Mouse (Mus musculus) colon, adult 2 months (tissue): Measurements from ENCODE around the gene Folr2. TPM values are rescaled to one million over a fixed set of nuclear protein-coding genes. Genes with fewer than 3 reads are reported as not detected.

ENCODE experiments used
- polyA plus RNA-seq: library from polyadenylated mRNA; depleted of rRNA; stranded (reverse); fragments of >200 nt; gene quantifications from 2 replicates; pipeline ENCODE4 v1.2.3, GENCODE M21; 2012; rRNA removed

The Folr2 gene
- 10.6 and 14.3 TPM in 2 replicates for polyA plus RNA-seq

GRCm38 (mm10) chr7:101857094-101857493 is at the start of gene Folr2:
TSS of gene Folr2 (minus strand) at chr7:101857194.

GRCm38 (mm10) chr7:101906287-101906681 is 49.3 kb upstream of the Folr2 start, which contains the start of gene Tomt:
TSS of gene Tomt (minus strand) at chr7:101906359.

GRCm38 (mm10) chr7:101905561-101906286 is 48.7 kb upstream of the Folr2 start, which contains the start of gene Lamtor1:
TSS of gene Lamtor1 (plus strand) at chr7:101905904.

GRCm38 (mm10) chr7:101870629-101871028 is 13.6 kb upstream of the Folr2 start, which contains the start of gene Folr1:
TSS of gene Folr1 (minus strand) at chr7:101870788.

GRCm38 (mm10) chr7:101863415-101863814 is 6.4 kb upstream of the Folr2 start, which contains the start of gene Anapc15:
TSS of gene Anapc15 (plus strand) at chr7:101863715.

GRCm38 (mm10) chr7:101837606-101838471 is 19.2 kb downstream of the Folr2 start, which contains the start of gene Inppl1:
TSS of gene Inppl1 (minus strand) at chr7:101838229.

GRCm38 (mm10) chr7:101817861-101818401 is 39.1 kb downstream of the Folr2 start, which contains the start of gene Phox2a:
TSS of gene Phox2a (plus strand) at chr7:101818313.

Other genes starting within 250 kb of the Folr2 start
- gene Clpb, start 193.6 kb downstream of the Folr2 start, polyA plus RNA-seq, result 13.4 and 13.8 TPM in 2 replicates
- gene Phox2a, start 38.9 kb downstream of the Folr2 start, polyA plus RNA-seq, result 1.3 and 2.0 TPM in 2 replicates
- 118 and 140 TPM in 2 replicates for gene Inppl1, start 19.0 kb downstream of the Folr2 start, polyA plus RNA-seq
- gene Anapc15, start 6.5 kb upstream of the Folr2 start, polyA plus RNA-seq, result 20.6 and 25.7 TPM in 2 replicates
- gene Folr1, start 13.6 kb upstream of the Folr2 start, polyA plus RNA-seq, result 1.1 and 1.2 TPM in 2 replicates
- 223 and 226 TPM in 2 replicates for gene Lamtor1, start 48.7 kb upstream of the Folr2 start, polyA plus RNA-seq
- 0.08 and 0.13 TPM in 2 replicates for gene Tomt, start 49.2 kb upstream of the Folr2 start, polyA plus RNA-seq
- 15.6 and 20.1 TPM in 2 replicates for gene Lrrc51, start 76.7 kb upstream of the Folr2 start, polyA plus RNA-seq
- 82.1 and 93.1 TPM in 2 replicates for gene Numa1, start 76.9 kb upstream of the Folr2 start, polyA plus RNA-seq
- 5.1 and 6.9 TPM in 2 replicates for gene Il18bp, start 161.5 kb upstream of the Folr2 start, polyA plus RNA-seq
- gene Rnf121, start 208.3 kb upstream of the Folr2 start, polyA plus RNA-seq, result 21.0 and 30.4 TPM in 2 replicates
- 12.3 and 12.9 TPM in 2 replicates for gene Xndc1, start 208.3 kb upstream of the Folr2 start, polyA plus RNA-seq
- gene Xntrpc, start 208.5 kb upstream of the Folr2 start, polyA plus RNA-seq, result 2.1 and 3.2 TPM in 2 replicates
- not detected in 2 replicates for gene Trpc2, start 225.9 kb upstream of the Folr2 start, polyA plus RNA-seq
- 0.07 TPM in 1 of 2 replicates, not detected in the other for gene Art1, start 244.5 kb upstream of the Folr2 start, polyA plus RNA-seq